Mouse (Mus musculus) forebrain, postnatal 0 days (tissue): ENCODE measurements around the gene Myo1f. TPM values are rescaled to one million over a fixed set of nuclear protein-coding genes. Genes with fewer than 3 reads are reported as not detected.

ENCODE experiments used
- ATAC-seq: fragments of 200-750 bp; cut with Nextera tagmentation; 2 replicates; pipeline ENCODE4 v1.8.0; 2017; ENCODE audit warnings: mild to moderate bottlenecking, moderate library complexity
- DNase-seq: peaks from one replicate; pipeline ENCODE4 v3.0.0-alpha.2; 2015
- H3K27ac ChIP-seq: fragments of 300-500 bp; sonication (generic); 2 replicates; pipeline ENCODE4 v1.5.1; 2014; ENCODE audit warnings: low read depth, mild to moderate bottlenecking, antibody characterized with exemption, low read length, moderate library complexity, mixed read lengths
- H3K27me3 ChIP-seq: fragments of 300-500 bp; sonication (generic); 2 replicates; pipeline ENCODE4 v1.6.1; 2014; ENCODE audit warnings: mild to moderate bottlenecking, low read length, mixed read lengths; ENCODE audit not compliant: insufficient read depth
- H3K36me3 ChIP-seq: fragments of 300-500 bp; sonication (generic); 2 replicates; pipeline ENCODE4 v1.6.1; 2014; ENCODE audit warnings: mild to moderate bottlenecking, moderate library complexity; ENCODE audit not compliant: insufficient read depth
- H3K4me1 ChIP-seq: fragments of 300-500 bp; sonication (generic); 2 replicates; pipeline ENCODE4 v1.6.1; 2014; ENCODE audit warnings: antibody characterized with exemption; ENCODE audit not compliant: insufficient read depth
- H3K4me2 ChIP-seq: fragments of 300-500 bp; sonication (generic); 2 replicates; pipeline ENCODE4 v1.6.1; 2014; ENCODE audit warnings: low read depth, mild to moderate bottlenecking, moderate library complexity
- H3K4me3 ChIP-seq: fragments of 300-500 bp; sonication (generic); 2 replicates; pipeline ENCODE4 v1.5.1; 2014; ENCODE audit warnings: low read depth, low read length, mixed read lengths
- H3K9ac ChIP-seq: fragments of 300-500 bp; sonication (generic); 2 replicates; pipeline ENCODE4 v1.6.1; 2014; ENCODE audit warnings: mild to moderate bottlenecking
- H3K9me3 ChIP-seq: fragments of 300-500 bp; sonication (generic); 2 replicates; pipeline ENCODE4 v1.6.1; 2016; ENCODE audit warnings: low read length
- CTCF ChIP-seq: sonication (generic); IDR thresholded peaks from 2 replicates; pipeline ENCODE4 v1.5.1; 2016; ENCODE audit warnings: antibody characterized with exemption, control low read depth, low read depth
- WGBS: fragments of 180-500 bp; shearing (Covaris S2); extraction: QIAGEN DNeasy Blood & Tissue Kit; methylation state at CpG from one replicate; pipeline ENCODE4 v1.1.7; 2014; 5-methylcytosine and 5-hydroxymethylcytosine counted together
- polyA plus RNA-seq: library from polyadenylated mRNA; unstranded; fragments of >200 nt; fragmentation: Nextera tagmentation; extraction: Ambion mirVana; gene quantifications from 2 replicates; pipeline ENCODE4 v1.2.1, GENCODE M21; 2015
- total RNA-seq: library from RNA; depleted of rRNA; stranded (reverse); fragments of >200 nt; gene quantifications from 2 replicates; pipeline ENCODE4 v1.2.3, GENCODE M21; 2014

Myo1f gene
- total and polyA plus RNA-seq, 2 experiments from 2014 or later = 1.5 to 2.0 TPM

DNA sequence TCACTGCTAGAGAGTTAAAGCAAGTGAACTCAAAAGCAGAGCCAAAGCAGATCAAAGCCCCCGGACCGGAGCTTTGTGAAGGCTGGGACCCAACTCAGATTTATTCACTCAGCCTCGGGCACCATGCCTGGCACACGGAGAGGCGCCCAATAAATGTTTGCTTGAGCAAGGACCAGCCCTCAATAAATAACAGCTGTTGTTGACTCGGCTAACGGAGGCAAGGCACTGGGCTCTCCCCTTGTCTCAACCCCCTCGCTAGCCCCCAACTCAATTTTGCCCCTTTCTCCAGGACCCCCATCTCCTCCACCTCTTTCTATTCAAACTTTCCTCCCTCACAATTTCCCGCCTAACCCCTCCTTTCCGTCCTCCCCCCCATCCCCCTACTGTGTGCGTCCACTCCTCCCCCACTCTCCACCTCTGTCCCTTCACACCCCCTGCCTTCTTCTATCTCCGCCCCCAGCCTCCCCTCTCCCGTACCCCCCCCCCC, 32.0 kb upstream of the Myo1f start:
- Histone ChIP-seq H3K4me1 (0 out of 2 replicates have a peak, but pooled peaks cover 3% of the 10 kb centered on the region), H3K4me3 (peak overlapping the region; percentile 68), H3K9ac (peak overlapping the region; percentile 70), H3K36me3 (no peaks in the 10 kb centered on the region), H3K27ac (0 out of 2 replicates have a peak overlapping the region, but pooled peaks have one; percentile 45), H3K27me3 (no peaks in the 10 kb centered on the region), H3K4me2 (peak overlapping the region; percentile 52), H3K9me3 (no peaks in the 10 kb centered on the region)
- ATAC-seq (peak; percentile 55; the same call in 1 of the 2 replicates), DNase-seq (no peak)
- TF ChIP-seq CTCF = no peak
- WGBS = 3% methylated on average over 13 of the region's 13 CpGs

DNA sequence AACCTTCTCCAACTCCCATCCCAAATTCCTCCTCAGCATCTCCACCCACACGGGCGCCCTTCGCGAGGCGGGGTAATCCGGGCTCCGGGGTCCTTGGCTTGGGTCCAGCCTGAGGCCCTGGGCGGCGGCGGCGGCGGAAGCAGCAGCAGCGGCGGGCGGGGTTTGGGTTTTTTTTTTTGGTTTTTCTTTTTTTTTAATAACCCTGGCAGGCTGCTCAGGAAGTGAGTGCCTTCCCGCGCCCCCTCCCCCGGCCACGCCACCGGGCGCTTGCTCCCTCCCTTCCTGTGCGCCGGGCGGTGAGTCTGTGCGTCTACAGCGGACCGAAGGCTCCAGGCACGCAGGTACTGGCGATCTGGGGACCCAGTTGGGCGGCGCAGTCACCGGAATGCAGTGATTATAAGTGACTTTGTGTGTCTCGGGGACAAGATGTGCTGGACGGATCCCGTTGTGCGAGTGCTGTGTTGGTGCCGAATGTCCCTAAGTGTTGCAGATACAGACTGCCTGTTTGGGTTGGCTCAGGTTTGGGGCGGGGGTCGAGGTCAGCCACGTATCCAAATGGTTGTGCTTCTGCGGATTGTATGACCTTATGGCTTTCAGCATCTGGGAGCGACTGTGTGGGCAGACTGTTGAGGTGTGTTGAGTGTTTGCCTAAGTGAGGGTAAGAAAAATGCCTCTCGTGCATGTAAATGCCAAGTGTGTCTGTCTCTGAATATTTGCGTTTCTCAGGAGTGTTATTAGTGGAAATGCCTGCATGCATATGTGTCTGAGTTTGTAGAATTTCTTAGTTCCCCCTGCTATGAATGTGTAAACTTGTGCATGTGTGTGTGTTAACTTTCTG, 31.4 kb upstream of the Myo1f start, which contains the start of gene Adamts10:
Adamts10 (plus strand) TSS at position 287 of the 838 bp plus-strand sequence.
- no peaks in the 10 kb centered on the region for H3K27me3 ChIP-seq
- H3K9ac ChIP-seq = peak within 1 kb of the TSS; percentile 70
- peaks cover 6% of the 10 kb centered on the region; the same call in 1 of the 2 replicates for H3K36me3 ChIP-seq
- H3K4me1 ChIP-seq = 0 out of 2 replicates have a peak, but pooled peaks cover 3% of the 10 kb centered on the region
- H3K4me3 ChIP-seq = peak within 1 kb of the TSS; percentile 68
- H3K9me3 ChIP-seq = no peaks in the 10 kb centered on the region
- no peak for TF ChIP-seq CTCF
- peak; percentile 68 for ATAC-seq
- DNase-seq = peak; percentile 71
- H3K4me2 ChIP-seq = peak within 1 kb of the TSS; percentile 52
- H3K27ac ChIP-seq = peak within 1 kb of the TSS; percentile 50; the same call in 1 of the 2 replicates
- WGBS = under 1% methylated on average over 38 of the region's 44 CpGs

DNA sequence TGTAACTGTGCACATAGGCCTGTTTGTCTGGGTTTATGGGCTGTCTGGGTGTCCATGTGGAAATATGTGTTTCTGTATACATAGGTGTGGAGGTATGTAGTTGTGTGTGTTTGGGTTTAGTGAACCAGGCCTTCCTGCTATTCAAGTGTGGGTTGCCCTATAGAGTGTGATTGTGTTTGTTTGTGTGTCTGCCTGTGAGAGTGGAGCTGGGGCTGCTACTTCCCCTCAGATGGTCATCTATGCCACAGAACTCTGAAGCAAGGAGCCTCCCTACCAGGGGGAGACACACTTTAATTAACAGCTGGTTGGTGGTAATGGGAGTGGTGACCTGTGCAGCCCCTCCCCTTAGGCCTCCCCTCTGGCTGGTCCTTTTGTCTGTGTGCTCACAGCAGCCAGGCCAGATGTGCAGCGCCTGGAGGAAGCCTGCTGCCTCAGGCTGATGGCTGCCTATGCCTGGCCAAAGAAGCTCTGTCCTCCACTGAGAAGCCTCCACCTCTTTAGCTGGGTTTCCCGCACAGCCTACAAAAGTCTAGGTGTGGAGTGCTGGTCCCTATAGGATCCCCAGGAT, 30.6 kb upstream of the Myo1f start:
- Histone ChIP-seq H3K9ac (peak overlapping the region; percentile 70), H3K4me1 (0 out of 2 replicates have a peak, but pooled peaks cover 3% of the 10 kb centered on the region), H3K4me2 (peak overlapping the region; percentile 52), H3K36me3 (peaks cover 11% of the 10 kb centered on the region; the same call in 1 of the 2 replicates), H3K9me3 (no peaks in the 10 kb centered on the region), H3K27me3 (no peaks in the 10 kb centered on the region), H3K27ac (no peak overlapping the region; the same call in 1 of the 2 replicates), H3K4me3 (peak overlapping the region; percentile 68)
- no peak for TF ChIP-seq CTCF
- DNase-seq (no peak), ATAC-seq (peak; percentile 26; the same call in 1 of the 2 replicates)
- WGBS = 0% methylated on average over 2 of the region's 2 CpGs

DNA sequence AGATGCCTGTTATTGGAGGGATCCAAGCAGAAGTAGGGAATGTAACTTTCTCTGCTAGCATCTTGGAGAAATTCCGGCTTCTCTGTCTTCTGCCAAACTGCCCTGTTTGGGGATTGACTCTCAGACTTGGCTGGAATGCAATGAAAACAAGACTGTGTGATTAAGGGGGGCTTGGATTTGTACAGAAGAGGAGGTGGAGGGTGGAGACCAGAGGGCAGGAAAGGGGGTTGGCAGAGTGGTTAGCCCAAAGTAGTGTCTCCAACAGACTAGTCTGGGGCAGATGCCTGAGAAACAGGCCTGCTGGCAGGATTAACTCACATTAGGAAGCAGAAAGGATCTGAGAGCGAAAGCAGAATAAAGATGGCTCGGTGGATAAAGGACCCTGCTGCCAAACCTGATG, 29.0 kb upstream of the Myo1f start:
- Histone ChIP-seq H3K9ac (no peak overlapping the region), H3K36me3 (peaks cover 19% of the 10 kb centered on the region; the same call in 1 of the 2 replicates), H3K4me3 (no peak overlapping the region), H3K27me3 (no peaks in the 10 kb centered on the region), H3K9me3 (no peaks in the 10 kb centered on the region), H3K27ac (no peak overlapping the region), H3K4me2 (no peak overlapping the region), H3K4me1 (0 out of 2 replicates have a peak, but pooled peaks cover 3% of the 10 kb centered on the region)
- TF ChIP-seq CTCF = no peak
- ATAC-seq (no peak), DNase-seq (no peak)
- WGBS = 44% methylated on average over 3 of the region's 3 CpGs

DNA sequence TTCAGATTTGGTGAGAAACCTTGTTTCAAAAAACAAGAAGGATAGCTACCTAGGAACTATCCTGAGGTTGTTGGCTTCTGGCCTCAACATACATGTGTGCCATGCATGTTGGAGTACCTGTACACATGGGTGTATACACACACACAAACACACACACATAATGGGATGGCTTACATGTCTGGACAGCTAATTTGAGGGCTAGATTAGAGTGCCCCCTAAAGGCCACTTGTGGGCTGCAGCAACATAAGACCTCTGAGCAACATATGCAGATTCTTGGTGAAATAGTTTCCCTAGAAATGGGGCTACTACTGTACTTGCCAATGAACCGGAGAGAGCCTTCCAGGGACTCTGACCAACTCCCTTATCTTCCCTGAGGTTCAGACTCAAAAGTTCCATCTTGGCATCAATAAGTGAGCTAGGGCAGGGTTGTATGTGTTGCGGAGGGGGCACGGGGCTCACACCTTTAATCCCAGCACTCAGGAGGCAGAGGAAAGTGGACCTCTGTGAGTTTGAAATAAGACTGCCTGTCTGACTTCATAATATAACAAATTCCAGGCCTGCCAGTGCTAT, 16.3 kb upstream of the Myo1f start:
- Histone ChIP-seq H3K27ac (no peak overlapping the region), H3K9me3 (no peaks in the 10 kb centered on the region), H3K27me3 (no peaks in the 10 kb centered on the region), H3K4me2 (no peak overlapping the region), H3K4me3 (no peak overlapping the region), H3K9ac (no peak overlapping the region), H3K36me3 (peaks cover 27% of the 10 kb centered on the region), H3K4me1 (no peaks in the 10 kb centered on the region)
- DNase-seq = peak; percentile 57
- no peak for ATAC-seq
- TF ChIP-seq CTCF = peak; percentile 75
- 82% methylated on average over 3 of the region's 3 CpGs for WGBS

DNA sequence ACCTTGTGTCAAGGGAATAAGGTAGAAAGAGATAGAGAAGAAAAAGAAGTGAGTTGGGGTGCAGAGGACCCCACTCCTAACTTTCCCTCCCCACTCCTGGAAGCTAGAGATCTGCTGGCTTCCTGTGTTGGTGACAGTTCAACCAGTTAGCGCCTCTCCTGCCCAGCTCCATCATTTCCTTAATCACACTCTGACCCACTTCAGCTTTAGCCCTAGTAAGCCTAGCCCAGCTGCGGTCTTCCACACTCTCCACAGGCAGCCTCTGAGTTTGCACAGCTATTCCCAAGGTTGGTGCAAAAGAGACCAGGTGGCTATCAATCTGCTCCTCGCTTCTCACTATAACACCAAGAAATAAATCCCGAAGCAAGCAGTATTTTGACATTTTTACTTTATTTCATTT, 15.6 kb upstream of the Myo1f start:
- no peak overlapping the region for H3K4me3 ChIP-seq
- no peaks in the 10 kb centered on the region for H3K9me3 ChIP-seq
- peaks cover 27% of the 10 kb centered on the region for H3K36me3 ChIP-seq
- no peak overlapping the region for H3K4me2 ChIP-seq
- no peaks in the 10 kb centered on the region for H3K27me3 ChIP-seq
- H3K9ac ChIP-seq = no peak overlapping the region
- 87% methylated on average over 4 of the region's 4 CpGs for WGBS
- no peak overlapping the region for H3K27ac ChIP-seq
- TF ChIP-seq CTCF = no peak
- H3K4me1 ChIP-seq = no peaks in the 10 kb centered on the region
- ATAC-seq (no peak), DNase-seq (no peak)
